Mouse (Mus musculus) MEL (cell line): Measurements from ENCODE around the gene Dpm2. TPM values are rescaled to one million over a fixed set of nuclear protein-coding genes. Genes with fewer than 3 reads are reported as not detected.
A peak's percentile ranks its signal among the peaks of the same experiment; 100 is the strongest.

Experiments
- DNase-seq: peaks from one replicate; pipeline ENCODE4 v3.0.0; 2011; ENCODE audit warnings: low read depth, low spot score
- H3K27ac ChIP-seq: 2 replicates; pipeline ENCODE4 v1.5.1; 2012; ENCODE audit warnings: low read depth, mild to moderate bottlenecking, control low read depth, low read length, moderate library complexity; ENCODE audit not compliant: control insufficient read depth
- H3K27me3 ChIP-seq, 2 experiments: fragments of 150-350 bp in 1 of 2; sonication (generic) in 1 of 2; 2 replicates each; pipeline ENCODE4 v1.6.1; 2012; ENCODE audit warnings: low read length in 2 of 2, mild to moderate bottlenecking in 2 of 2, improper control_type of control experiment in 1 of 2, moderate library complexity in 1 of 2; ENCODE audit not compliant: insufficient read depth in 2 of 2, control insufficient read depth in 1 of 2
- H3K36me3 ChIP-seq, 2 experiments: 2 replicates each; pipeline ENCODE4 v1.6.1; 2012 to 2014; ENCODE audit warnings: low read length in 2 of 2, improper control_type of control experiment in 1 of 2, inconsistent platforms in 1 of 2, mild to moderate bottlenecking in 1 of 2; ENCODE audit not compliant: insufficient read depth in 2 of 2, control insufficient read depth in 1 of 2
- H3K4me1 ChIP-seq, 2 experiments: fragments of 150-350 bp in 1 of 2; sonication (generic) in 1 of 2; 2 replicates each; pipeline ENCODE4 v1.6.1; 2012; ENCODE audit warnings: low read length in 2 of 2, improper control_type of control experiment in 1 of 2, mild to moderate bottlenecking in 1 of 2; ENCODE audit not compliant: insufficient read depth in 2 of 2, control insufficient read depth in 1 of 2
- H3K4me3 ChIP-seq, 2 experiments: fragments of 150-350 bp in 1 of 2; sonication (generic) in 1 of 2; 2 replicates each; pipeline ENCODE4 v1.5.1; 2012; ENCODE audit warnings: low read depth in 2 of 2, low read length in 2 of 2, mild to moderate bottlenecking in 2 of 2, moderate library complexity in 2 of 2, control low read depth in 1 of 2, improper control_type of control experiment in 1 of 2; ENCODE audit not compliant: control insufficient read depth in 1 of 2, insufficient read depth in 1 of 2
- H3K79me2 ChIP-seq: 2 replicates; pipeline ENCODE4 v1.6.1; 2012; ENCODE audit warnings: mild to moderate bottlenecking, low read length, moderate library complexity; ENCODE audit not compliant: control insufficient read depth, poor library complexity, insufficient read depth
- H3K9ac ChIP-seq: 2 replicates; pipeline ENCODE4 v1.6.1; 2012; ENCODE audit warnings: low read depth, mild to moderate bottlenecking, control low read depth, low read length, moderate library complexity; ENCODE audit not compliant: control insufficient read depth, poor library complexity, severe bottlenecking
- H3K9me3 ChIP-seq: fragments of 150-350 bp; sonication (generic); replicated peaks from 2 replicates; pipeline ENCODE4 v1.6.1; 2012; ENCODE audit warnings: mild to moderate bottlenecking, low read length, improper control_type of control experiment, moderate library complexity; ENCODE audit not compliant: insufficient read depth
- CHD1 ChIP-seq: IDR thresholded peaks from 2 replicates; pipeline ENCODE4 v1.6.1; 2012; ENCODE audit warnings: low read depth, mild to moderate bottlenecking, inconsistent platforms, low read length, improper control_type of control experiment
- CTCF ChIP-seq, 3 experiments: IDR thresholded peaks in 2 of 3; conservative IDR thresholded peaks in 1 of 3; 2 replicates each; pipeline ENCODE4 v1.5.1; 2011 to 2012; ENCODE audit warnings: low read length in 3 of 3, low read depth in 2 of 3, mild to moderate bottlenecking in 2 of 3, improper control_type of control experiment in 1 of 3, inconsistent platforms in 1 of 3, mixed read lengths in 1 of 3, moderate library complexity in 1 of 3; ENCODE audit not compliant: control insufficient read depth in 1 of 3, insufficient read depth in 1 of 3, poor library complexity in 1 of 3, severe bottlenecking in 1 of 3
- EP300 ChIP-seq, 2 experiments: IDR thresholded peaks; 2 replicates each; pipeline ENCODE4 v1.6.1; 2011; ENCODE audit warnings: improper control_type of control experiment in 2 of 2, low read length in 2 of 2, low read depth in 1 of 2, mild to moderate bottlenecking in 1 of 2
- ETS1 ChIP-seq: IDR thresholded peaks from 2 replicates; pipeline ENCODE4 v1.6.1; 2012; ENCODE audit warnings: low read depth, mild to moderate bottlenecking, inconsistent platforms, low read length, improper control_type of control experiment, moderate library complexity
- GATA1 ChIP-seq: IDR thresholded peaks from 2 replicates; pipeline ENCODE4 v1.6.1; 2011; ENCODE audit warnings: low read depth, low read length, improper control_type of control experiment
- KAT2A ChIP-seq: conservative IDR thresholded peaks from 2 replicates; pipeline ENCODE4 v1.6.1; 2012; ENCODE audit warnings: low read depth, low read length, improper control_type of control experiment, inconsistent platforms
- MAZ ChIP-seq: IDR thresholded peaks from 2 replicates; pipeline ENCODE4 v1.6.1; 2012; ENCODE audit warnings: low read depth, mild to moderate bottlenecking, inconsistent platforms, low read length, improper control_type of control experiment
- MXI1 ChIP-seq: IDR thresholded peaks from 2 replicates; pipeline ENCODE4 v1.6.1; 2011; ENCODE audit warnings: mild to moderate bottlenecking, low read depth, low read length, improper control_type of control experiment
- MYC ChIP-seq: IDR thresholded peaks from 2 replicates; pipeline ENCODE4 v1.6.1; 2011; ENCODE audit warnings: low read depth, mild to moderate bottlenecking, low read length, improper control_type of control experiment, moderate library complexity
- NELFE ChIP-seq: IDR thresholded peaks from 2 replicates; pipeline ENCODE4 v1.6.1; 2011; ENCODE audit warnings: low read depth, low read length, improper control_type of control experiment
- NRF1 ChIP-seq: IDR thresholded peaks from 2 replicates; pipeline ENCODE4 v1.6.1; 2014; ENCODE audit warnings: low read depth, mild to moderate bottlenecking, inconsistent platforms, low read length, improper control_type of control experiment, moderate library complexity; ENCODE audit not compliant: poor library complexity, insufficient read depth, severe bottlenecking
- POLR2A ChIP-seq, 2 experiments: IDR thresholded peaks; 2 replicates each; pipeline ENCODE4 v1.6.1; 2011 to 2012; ENCODE audit warnings: low read length in 2 of 2, mild to moderate bottlenecking in 2 of 2, control low read depth in 1 of 2, improper control_type of control experiment in 1 of 2, low read depth in 1 of 2, moderate library complexity in 1 of 2; ENCODE audit not compliant: control insufficient read depth in 1 of 2, insufficient read depth in 1 of 2, poor library complexity in 1 of 2
- POLR2AphosphoS5 ChIP-seq: IDR thresholded peaks from 2 replicates; pipeline ENCODE4 v1.6.1; 2012; ENCODE audit warnings: low read depth, borderline replicate concordance, mild to moderate bottlenecking, inconsistent platforms, low read length, moderate library complexity, mixed read lengths
- RCOR1 ChIP-seq: IDR thresholded peaks from 2 replicates; pipeline ENCODE4 v1.6.1; 2012; ENCODE audit warnings: low read depth, mild to moderate bottlenecking, inconsistent platforms, low read length, improper control_type of control experiment
- SIN3A ChIP-seq: IDR thresholded peaks from 2 replicates; pipeline ENCODE4 v1.6.1; 2012; ENCODE audit warnings: low read length, improper control_type of control experiment, inconsistent platforms
- TAL1 ChIP-seq: IDR thresholded peaks from 2 replicates; pipeline ENCODE4 v1.6.1; 2012; ENCODE audit warnings: mild to moderate bottlenecking, inconsistent platforms, low read length, moderate library complexity, mixed read lengths
- USF2 ChIP-seq, 2 experiments: IDR thresholded peaks; 2 replicates each; pipeline ENCODE4 v1.6.1; 2011 to 2012; ENCODE audit warnings: improper control_type of control experiment in 2 of 2, low read length in 2 of 2, borderline replicate concordance in 1 of 2, inconsistent platforms in 1 of 2, low read depth in 1 of 2, mild to moderate bottlenecking in 1 of 2; ENCODE audit not compliant: insufficient read depth in 1 of 2
- ZKSCAN1 ChIP-seq: IDR thresholded peaks from 2 replicates; pipeline ENCODE4 v1.6.1; 2012; ENCODE audit warnings: low read depth, mild to moderate bottlenecking, inconsistent platforms, low read length, improper control_type of control experiment, moderate library complexity
- polyA plus RNA-seq, 2 experiments: library from polyadenylated mRNA; stranded (reverse) in 1 of 2; unstranded in 1 of 2; fragments of >175 nt in 1 of 2; fragments of >200 nt in 1 of 2; gene quantifications; 2 replicates each; pipeline versions ENCODE4 v1.2.1 to v1.2.4; 2012; ENCODE audit warnings: low replicate concordance in 2 of 2, low read depth in 1 of 2; ENCODE audit not compliant: insufficient read length in 2 of 2, insufficient read depth in 1 of 2, missing spikeins in 1 of 2
- total RNA-seq: library from RNA; depleted of rRNA; stranded (reverse); fragments of 300-350 nt; gene quantifications from 2 replicates; pipeline ENCODE4 v1.2.3, GENCODE M21; 2012

Gene Dpm2
- total and polyA plus RNA-seq, 3 experiments = 45.8 to 109 TPM; not detected in 1

- TF ChIP-seq NRF1 (no peak), SIN3A (0 out of 2 replicates have a peak, but pooled peaks have one; percentile 17), RCOR1 (peak; percentile 80), MYC (0 out of 2 replicates have a peak, but pooled peaks have one; percentile 19)
- H3K9me3 ChIP-seq = no peaks in the 10 kb centered on the region
- H3K27ac ChIP-seq = peak overlapping the region; percentile 4; the same call in 1 of the 2 replicates
- peak overlapping the region; percentile 18 to 27; a peak in 3 of 4 replicates for H3K4me3 ChIP-seq
- no peaks in the 10 kb centered on the region; the same call in 1 of the 2 replicates for H3K79me2 ChIP-seq
- H3K27me3 ChIP-seq = no peaks in the 10 kb centered on the region
- DNase-seq = peak; percentile 83
- 0 out of 2 replicates have a peak overlapping the region, but pooled peaks have one; percentile 17 for H3K9ac ChIP-seq
- peaks cover 0 to 15% of the 10 kb centered on the region in 2 experiments; a peak in 2 of 4 replicates for H3K36me3 ChIP-seq
- peaks cover 10 to 25% of the 10 kb centered on the region in 2 experiments for H3K4me1 ChIP-seq
Observed at GRCm38 (mm10) chr2:32536634-32537359, 33.9 kb upstream of the Dpm2 start.

DNA sequence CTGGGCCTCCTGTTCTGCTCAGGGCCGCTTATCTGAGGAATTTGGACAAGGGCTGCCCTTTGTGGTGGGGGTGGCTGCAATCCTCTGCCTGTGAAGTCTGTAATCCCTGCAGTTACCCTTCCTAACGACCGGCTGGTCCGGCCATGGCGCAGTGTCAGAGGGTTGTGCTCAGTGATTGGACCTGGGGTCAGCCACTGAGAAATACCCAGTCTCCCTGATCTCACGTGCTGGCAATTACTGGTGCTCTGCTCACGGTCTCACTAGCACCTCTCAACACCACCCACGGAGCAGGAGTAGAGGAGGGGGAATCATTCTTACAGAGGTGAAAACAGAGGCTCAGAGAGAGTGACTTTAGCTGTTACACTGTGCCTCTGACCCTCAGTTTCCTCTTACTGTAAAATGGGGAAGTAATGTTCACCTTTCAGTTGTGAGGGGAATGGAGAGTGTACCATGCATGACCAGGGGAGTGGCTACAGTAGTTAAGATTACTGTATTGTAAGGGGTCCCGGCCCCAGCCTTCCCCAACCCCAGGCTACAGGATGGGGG lies 33.2 kb upstream of the Dpm2 start:
- no peaks in the 10 kb centered on the region; the same call in 1 of the 2 replicates for H3K79me2 ChIP-seq
- H3K4me3 ChIP-seq = no peak overlapping the region; a peak in 1 of 4 replicates
- H3K9me3 ChIP-seq = no peaks in the 10 kb centered on the region
- H3K27me3 ChIP-seq = no peaks in the 10 kb centered on the region
- peaks cover 0 to 15% of the 10 kb centered on the region in 2 experiments; a peak in 2 of 4 replicates for H3K36me3 ChIP-seq
- no peak overlapping the region for H3K9ac ChIP-seq
- 0 out of 2 replicates have a peak overlapping the region, but pooled peaks have one; percentile 15 for H3K27ac ChIP-seq
- TF ChIP-seq SIN3A (no peak; the same call in 1 of the 2 replicates), RCOR1 (peak; percentile 35; the same call in 1 of the 2 replicates)
- H3K4me1 ChIP-seq = peaks cover 10 to 25% of the 10 kb centered on the region in 2 experiments
- peak; percentile 57 for DNase-seq

DNA sequence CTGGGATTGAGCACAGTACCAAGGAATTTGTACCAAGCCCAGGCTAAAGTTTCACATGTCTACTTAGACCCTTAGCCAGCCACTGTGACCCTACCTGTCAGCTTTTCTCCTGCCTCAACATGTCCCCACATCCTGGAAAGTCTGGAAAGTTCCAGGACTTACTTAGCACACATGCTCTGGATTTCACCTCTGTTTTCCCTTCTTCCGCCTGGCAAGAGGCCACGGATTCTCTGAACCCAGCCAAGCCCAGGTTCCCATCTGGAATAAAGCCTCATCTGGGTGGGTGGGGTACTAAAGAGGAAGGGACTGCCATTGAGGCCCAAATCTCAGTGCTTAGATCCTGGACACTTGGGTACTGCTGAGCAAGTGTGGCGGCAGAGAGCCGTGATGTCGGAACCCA lies 32.7 kb upstream of the Dpm2 start:
- H3K4me1 ChIP-seq = peaks cover 10 to 25% of the 10 kb centered on the region in 2 experiments
- no peaks in the 10 kb centered on the region; the same call in 1 of the 2 replicates for H3K79me2 ChIP-seq
- TF ChIP-seq MAZ (no peak), ZKSCAN1 (no peak), TAL1 (no peak), USF2 (IDR thresholded peaks at IDR 0.05; ENCODE audit: borderline replicate concordance in 1 of 2, insufficient read depth in 1 of 2, low read depth in 1 of 2, low read length in 2 of 2) (no peak), POLR2AphosphoS5 (no peak), GATA1 (no peak), POLR2A (IDR thresholded peaks at IDR 0.05; ENCODE audit: control insufficient read depth in 1 of 2, insufficient read depth in 1 of 2, low read depth in 1 of 2, low read length in 2 of 2, poor library complexity in 1 of 2) (no peak), NELFE (no peak), CHD1 (no peak), RCOR1 (no peak), ETS1 (no peak), CTCF (IDR thresholded peaks at IDR 0.05 in 2 of 3, conservative IDR thresholded peaks at IDR 0.05 in 1 of 3; ENCODE audit: control insufficient read depth in 1 of 3, insufficient read depth in 1 of 3, low read depth in 2 of 3, low read length in 3 of 3, poor library complexity in 1 of 3, severe bottlenecking in 1 of 3) (no peak), MYC (no peak), NRF1 (no peak), EP300 (IDR thresholded peaks at IDR 0.05; ENCODE audit: low read depth in 1 of 2, low read length in 2 of 2) (no peak), MXI1 (no peak), KAT2A (no peak)
- H3K27ac ChIP-seq = no peak overlapping the region
- H3K27me3 ChIP-seq = no peaks in the 10 kb centered on the region
- DNase-seq = no peak
- H3K9me3 ChIP-seq = no peaks in the 10 kb centered on the region
- no peak overlapping the region for H3K9ac ChIP-seq
- H3K36me3 ChIP-seq = peaks cover 0 to 15% of the 10 kb centered on the region in 2 experiments; a peak in 2 of 4 replicates
- H3K4me3 ChIP-seq = no peak overlapping the region
